Mouse (Mus musculus): ENCODE measurements around the gene Fzd10. TPM values are rescaled to one million over a fixed set of nuclear protein-coding genes. Genes with fewer than 3 reads are reported as not detected.

The Fzd10 gene
- polyA plus RNA-seq, 1 experiment = not detected

DNA sequence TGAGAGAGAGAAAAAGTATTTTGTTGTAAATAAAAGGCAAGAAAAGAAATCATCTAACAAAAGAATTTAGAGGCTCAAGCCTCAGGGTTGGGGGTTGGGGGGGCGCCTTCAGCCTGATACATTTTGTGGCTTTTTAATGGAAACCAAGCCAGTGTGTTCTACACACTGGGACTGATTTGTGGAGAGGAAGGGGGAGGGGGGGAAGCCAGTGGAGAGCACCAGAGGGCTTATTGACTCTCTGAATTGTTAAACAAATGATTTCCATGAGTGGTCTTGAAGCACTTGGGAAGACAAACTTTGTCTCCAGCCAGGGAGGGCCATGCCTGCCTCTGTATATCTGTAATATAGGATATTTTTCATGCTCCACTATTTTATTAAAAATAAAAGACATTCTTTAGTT lies 3.0 kb downstream of the Fzd10 start:
- H3ac ChIP-seq (ENCODE audit: control insufficient read depth, insufficient read length, low read depth) = no peak overlapping the region
- H3K27me3 ChIP-seq (ENCODE audit: control insufficient read depth, insufficient read depth, insufficient read length) = no peaks in the 10 kb centered on the region
- H3K79me3 ChIP-seq (ENCODE audit: low read depth) = no peaks in the 10 kb centered on the region
- no peaks in the 10 kb centered on the region for H3K79me2 ChIP-seq (ENCODE audit: control insufficient read depth, insufficient read depth)
- TF ChIP-seq MYOG (IDR thresholded peaks at IDR 0.05; ENCODE audit: control insufficient read depth, extremely low read depth, insufficient read length) (no peak), USF1 (IDR thresholded peaks at IDR 0.05; ENCODE audit: low read depth) (no peak), MYOD1 (IDR thresholded peaks at IDR 0.05; ENCODE audit: control insufficient read depth, insufficient read length, low read depth) (no peak), FOSL1 (IDR thresholded peaks at IDR 0.05; ENCODE audit: insufficient read depth, low read length, poor library complexity, severe bottlenecking) (no peak), CEBPB (IDR thresholded peaks at IDR 0.05; ENCODE audit: low read depth) (no peak)
- no peak overlapping the region for H3K4me3 ChIP-seq (ENCODE audit: insufficient read depth, poor library complexity, severe bottlenecking)
- H3K36me3 ChIP-seq (ENCODE audit: control insufficient read depth, insufficient read depth) = no peaks in the 10 kb centered on the region

DNA sequence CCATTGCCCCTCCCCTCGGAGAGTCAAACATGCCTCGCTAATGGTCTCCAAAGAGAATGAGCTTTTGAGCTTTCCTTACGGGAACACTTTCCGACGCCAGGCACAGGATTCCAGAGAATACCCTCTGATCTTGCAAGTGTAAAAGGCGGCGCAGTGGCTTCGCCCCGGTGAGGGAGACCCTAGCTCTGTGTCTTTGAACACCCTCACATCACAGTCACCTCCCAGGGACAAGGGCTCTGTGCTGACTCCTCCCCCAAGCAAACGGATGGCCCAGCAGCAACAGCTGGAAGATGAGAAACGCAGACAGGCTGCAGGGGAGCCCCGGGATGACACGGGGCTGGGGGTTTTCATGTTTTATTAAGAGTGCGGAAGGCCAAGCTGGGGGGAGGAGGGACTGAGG lies 6.0 kb downstream of the Fzd10 start:
- Histone ChIP-seq H3K79me2 (ENCODE audit: control insufficient read depth, insufficient read depth) (no peaks in the 10 kb centered on the region), H3K27me3 (ENCODE audit: control insufficient read depth, insufficient read depth, insufficient read length) (no peaks in the 10 kb centered on the region), H3K4me3 (ENCODE audit: insufficient read depth, poor library complexity, severe bottlenecking) (no peak overlapping the region), H3K79me3 (ENCODE audit: low read depth) (no peaks in the 10 kb centered on the region), H3ac (ENCODE audit: control insufficient read depth, insufficient read length, low read depth) (no peak overlapping the region), H3K36me3 (ENCODE audit: control insufficient read depth, insufficient read depth) (no peaks in the 10 kb centered on the region)
- TF ChIP-seq USF1 (IDR thresholded peaks at IDR 0.05; ENCODE audit: low read depth) (no peak), FOSL1 (IDR thresholded peaks at IDR 0.05; ENCODE audit: insufficient read depth, low read length, poor library complexity, severe bottlenecking) (no peak), MAX (IDR thresholded peaks at IDR 0.05) (no peak), CTCF (IDR thresholded peaks at IDR 0.05; ENCODE audit: control insufficient read depth, insufficient read depth, insufficient read length) (no peak), MYOG (IDR thresholded peaks at IDR 0.05; ENCODE audit: control insufficient read depth, extremely low read depth, insufficient read length) (no peak), MYOD1 (IDR thresholded peaks at IDR 0.05; ENCODE audit: control insufficient read depth, insufficient read length, low read depth) (no peak), CEBPB (IDR thresholded peaks at IDR 0.05; ENCODE audit: low read depth) (no peak)

GRCm38 (mm10) chr5:128609091-128609490 lies 8.4 kb downstream of the Fzd10 start:
- no peak overlapping the region for H3K4me3 ChIP-seq (ENCODE audit: insufficient read depth, poor library complexity, severe bottlenecking)
- TF ChIP-seq FOSL1 (IDR thresholded peaks at IDR 0.05; ENCODE audit: insufficient read depth, low read length, poor library complexity, severe bottlenecking) (no peak), USF1 (IDR thresholded peaks at IDR 0.05; ENCODE audit: low read depth) (no peak), CTCF (IDR thresholded peaks at IDR 0.05; ENCODE audit: control insufficient read depth, insufficient read depth, insufficient read length) (no peak), MYOD1 (IDR thresholded peaks at IDR 0.05; ENCODE audit: control insufficient read depth, insufficient read length, low read depth) (no peak), MYOG (IDR thresholded peaks at IDR 0.05; ENCODE audit: control insufficient read depth, extremely low read depth, insufficient read length) (no peak), CEBPB (IDR thresholded peaks at IDR 0.05; ENCODE audit: low read depth) (no peak), MAX (IDR thresholded peaks at IDR 0.05) (no peak)
- no peak overlapping the region for H3ac ChIP-seq (ENCODE audit: control insufficient read depth, insufficient read length, low read depth)
- no peaks in the 10 kb centered on the region for H3K79me3 ChIP-seq (ENCODE audit: low read depth)
- no peaks in the 10 kb centered on the region for H3K27me3 ChIP-seq (ENCODE audit: control insufficient read depth, insufficient read depth, insufficient read length)
- no peaks in the 10 kb centered on the region for H3K36me3 ChIP-seq (ENCODE audit: control insufficient read depth, insufficient read depth)
- H3K79me2 ChIP-seq (ENCODE audit: control insufficient read depth, insufficient read depth) = no peaks in the 10 kb centered on the region

DNA sequence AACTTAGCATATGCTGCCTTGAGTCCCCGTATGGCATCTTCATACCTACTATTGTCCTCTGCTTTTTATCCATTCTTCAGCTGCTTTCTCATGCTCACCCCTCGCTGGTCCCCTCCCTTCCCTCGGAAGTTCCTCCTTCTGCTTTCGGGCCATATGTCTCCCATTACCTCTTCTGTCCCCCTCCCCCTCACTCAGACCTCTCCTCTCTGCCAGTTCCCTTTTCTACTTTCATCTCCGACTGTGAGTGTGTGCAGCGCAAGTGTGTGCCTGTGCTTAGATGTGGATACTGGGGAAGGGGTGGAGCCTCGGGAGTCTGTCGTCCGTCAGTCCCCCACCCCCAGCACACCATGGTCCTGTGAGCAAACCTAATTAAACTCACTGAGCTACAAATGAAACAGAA lies 17.0 kb downstream of the Fzd10 start:
- Histone ChIP-seq H3K79me3 (ENCODE audit: low read depth) (no peaks in the 10 kb centered on the region), H3K36me3 (ENCODE audit: control insufficient read depth, insufficient read depth) (no peaks in the 10 kb centered on the region), H3ac (ENCODE audit: control insufficient read depth, insufficient read length, low read depth) (no peak overlapping the region), H3K4me3 (ENCODE audit: insufficient read depth, poor library complexity, severe bottlenecking) (no peak overlapping the region), H3K79me2 (ENCODE audit: control insufficient read depth, insufficient read depth) (no peaks in the 10 kb centered on the region), H3K27me3 (ENCODE audit: control insufficient read depth, insufficient read depth, insufficient read length) (no peaks in the 10 kb centered on the region)
- TF ChIP-seq MYOD1 (IDR thresholded peaks at IDR 0.05; ENCODE audit: control insufficient read depth, insufficient read length, low read depth) = no peak
- no peak for TF ChIP-seq MAX (IDR thresholded peaks at IDR 0.05)
- no peak for TF ChIP-seq CTCF (IDR thresholded peaks at IDR 0.05; ENCODE audit: control insufficient read depth, insufficient read depth, insufficient read length)
- no peak for TF ChIP-seq CEBPB (IDR thresholded peaks at IDR 0.05; ENCODE audit: low read depth)
- no peak for TF ChIP-seq FOSL1 (IDR thresholded peaks at IDR 0.05; ENCODE audit: insufficient read depth, low read length, poor library complexity, severe bottlenecking)
- no peak for TF ChIP-seq MYOG (IDR thresholded peaks at IDR 0.05; ENCODE audit: control insufficient read depth, extremely low read depth, insufficient read length)
- no peak for TF ChIP-seq USF1 (IDR thresholded peaks at IDR 0.05; ENCODE audit: low read depth)

- Histone ChIP-seq H3K36me3 (ENCODE audit: control insufficient read depth, insufficient read depth) (no peaks in the 10 kb centered on the region), H3ac (ENCODE audit: control insufficient read depth, insufficient read length, low read depth) (no peak overlapping the region), H3K27me3 (ENCODE audit: control insufficient read depth, insufficient read depth, insufficient read length) (no peaks in the 10 kb centered on the region), H3K4me3 (ENCODE audit: insufficient read depth, poor library complexity, severe bottlenecking) (no peak overlapping the region), H3K79me2 (ENCODE audit: control insufficient read depth, insufficient read depth) (no peaks in the 10 kb centered on the region), H3K79me3 (ENCODE audit: low read depth) (no peaks in the 10 kb centered on the region)
- no peak for TF ChIP-seq MAX (IDR thresholded peaks at IDR 0.05)
- TF ChIP-seq MYOD1 (IDR thresholded peaks at IDR 0.05; ENCODE audit: control insufficient read depth, insufficient read length, low read depth) = no peak
- TF ChIP-seq USF1 (IDR thresholded peaks at IDR 0.05; ENCODE audit: low read depth) = no peak
- no peak for TF ChIP-seq MYOG (IDR thresholded peaks at IDR 0.05; ENCODE audit: control insufficient read depth, extremely low read depth, insufficient read length)
- TF ChIP-seq CTCF (IDR thresholded peaks at IDR 0.05; ENCODE audit: control insufficient read depth, insufficient read depth, insufficient read length) = no peak
- no peak for TF ChIP-seq CEBPB (IDR thresholded peaks at IDR 0.05; ENCODE audit: low read depth)
- TF ChIP-seq FOSL1 (IDR thresholded peaks at IDR 0.05; ENCODE audit: insufficient read depth, low read length, poor library complexity, severe bottlenecking) = no peak
Observed at GRCm38 (mm10) chr5:128619987-128620386, 19.3 kb downstream of the Fzd10 start.

DNA sequence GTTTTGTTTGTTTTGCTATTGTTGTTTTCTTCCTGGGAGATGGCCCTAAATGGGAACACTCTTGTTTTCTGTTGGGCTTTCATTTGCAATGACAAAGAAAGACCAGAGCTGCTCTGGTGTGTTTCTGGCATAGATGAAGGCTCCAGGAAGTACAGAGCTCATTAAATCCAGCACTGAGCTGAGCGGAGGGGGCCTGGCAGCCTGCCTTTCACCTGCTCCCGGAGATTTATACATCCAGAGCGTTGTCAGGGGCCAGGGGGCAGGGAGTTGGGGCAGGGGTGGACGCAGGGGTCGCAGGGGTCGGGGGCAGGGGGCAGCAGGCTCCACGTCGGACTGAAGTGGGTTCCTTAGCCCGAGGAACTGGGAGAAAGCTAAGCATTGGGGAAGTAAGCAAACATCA lies 19.8 kb downstream of the Fzd10 start:
- Histone ChIP-seq H3K27me3 (ENCODE audit: control insufficient read depth, insufficient read depth, insufficient read length) (no peaks in the 10 kb centered on the region), H3K79me2 (ENCODE audit: control insufficient read depth, insufficient read depth) (no peaks in the 10 kb centered on the region), H3K79me3 (ENCODE audit: low read depth) (no peaks in the 10 kb centered on the region), H3K4me3 (ENCODE audit: insufficient read depth, poor library complexity, severe bottlenecking) (no peak overlapping the region), H3K36me3 (ENCODE audit: control insufficient read depth, insufficient read depth) (no peaks in the 10 kb centered on the region), H3ac (ENCODE audit: control insufficient read depth, insufficient read length, low read depth) (no peak overlapping the region)
- TF ChIP-seq MAX (IDR thresholded peaks at IDR 0.05) (no peak), USF1 (IDR thresholded peaks at IDR 0.05; ENCODE audit: low read depth) (no peak), MYOD1 (IDR thresholded peaks at IDR 0.05; ENCODE audit: control insufficient read depth, insufficient read length, low read depth) (no peak), FOSL1 (IDR thresholded peaks at IDR 0.05; ENCODE audit: insufficient read depth, low read length, poor library complexity, severe bottlenecking) (no peak), MYOG (IDR thresholded peaks at IDR 0.05; ENCODE audit: control insufficient read depth, extremely low read depth, insufficient read length) (no peak), CEBPB (IDR thresholded peaks at IDR 0.05; ENCODE audit: low read depth) (no peak), CTCF (IDR thresholded peaks at IDR 0.05; ENCODE audit: control insufficient read depth, insufficient read depth, insufficient read length) (no peak)
